Mouse (Mus musculus): ENCODE data around the gene Rab3c.

Gene Rab3c

GRCm38 (mm10) chr13:110018941-110019743 is 261.7 kb downstream of the Rab3c start:
- DNase-seq = peak; percentile 7

- peak; percentile 85 for DNase-seq
Measured at GRCm38 (mm10) chr13:110018431-110018901, 262.3 kb downstream of the Rab3c start.

- no peak for DNase-seq
Measured at GRCm38 (mm10) chr13:110012029-110012428, 268.8 kb downstream of the Rab3c start.

- no peak for DNase-seq
Measured at GRCm38 (mm10) chr13:110010876-110011275, 269.9 kb downstream of the Rab3c start.

- DNase-seq = no peak
Measured at GRCm38 (mm10) chr13:110008539-110008938, 272.3 kb downstream of the Rab3c start.

- no peak for DNase-seq
Measured at GRCm38 (mm10) chr13:110006106-110006781, 274.6 kb downstream of the Rab3c start.
